Mouse (Mus musculus): Measurements from ENCODE around the gene Trim15.

Trim15 gene

GRCm38 (mm10) chr17:36866719-36867527 lies at the start of gene Trim15:
Gene Trim15 (minus strand): TSS chr17:36867210.
- in situ Hi-C loops (cut with MboI; ENCODE audit: low pct_unique_long_range_greater_than_20kb in 1 of 2, low sequenced_read_pairs in 2 of 2, unreplicated experiment in 1 of 2) = no loop called here

GRCm38 (mm10) chr17:36915076-36915475 lies 48.1 kb upstream of the Trim15 start:
- in situ Hi-C loops (cut with MboI; ENCODE audit: low pct_unique_long_range_greater_than_20kb in 1 of 2, low sequenced_read_pairs in 2 of 2, unreplicated experiment in 1 of 2) = no loop called here

GRCm38 (mm10) chr17:36914108-36914507 lies 47.1 kb upstream of the Trim15 start:
- in situ Hi-C loops (cut with MboI; ENCODE audit: low pct_unique_long_range_greater_than_20kb in 1 of 2, low sequenced_read_pairs in 2 of 2, unreplicated experiment in 1 of 2) = no loop called here

DNA sequence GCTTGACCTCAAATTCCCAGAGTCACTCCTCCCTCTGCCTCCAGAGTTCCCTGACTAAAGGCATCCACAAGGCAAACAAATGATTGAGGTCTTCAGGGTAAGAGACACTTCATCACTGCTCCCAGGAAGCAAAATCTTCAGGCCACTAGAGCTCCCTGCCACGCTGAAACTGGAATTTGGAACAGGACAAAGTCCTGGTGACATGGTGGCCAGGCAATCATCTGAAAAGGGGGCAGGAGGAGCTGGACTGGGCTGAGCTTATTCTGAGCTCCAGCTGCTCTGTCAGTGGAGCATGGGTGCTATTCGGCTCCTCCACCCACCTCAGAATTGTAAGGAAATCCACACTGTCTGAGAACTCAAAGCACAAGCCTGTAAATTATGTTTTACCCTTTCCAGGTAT lies 45.0 kb upstream of the Trim15 start:
- in situ Hi-C loops (cut with MboI; ENCODE audit: low pct_unique_long_range_greater_than_20kb in 1 of 2, low sequenced_read_pairs in 2 of 2, unreplicated experiment in 1 of 2) = no loop called here

DNA sequence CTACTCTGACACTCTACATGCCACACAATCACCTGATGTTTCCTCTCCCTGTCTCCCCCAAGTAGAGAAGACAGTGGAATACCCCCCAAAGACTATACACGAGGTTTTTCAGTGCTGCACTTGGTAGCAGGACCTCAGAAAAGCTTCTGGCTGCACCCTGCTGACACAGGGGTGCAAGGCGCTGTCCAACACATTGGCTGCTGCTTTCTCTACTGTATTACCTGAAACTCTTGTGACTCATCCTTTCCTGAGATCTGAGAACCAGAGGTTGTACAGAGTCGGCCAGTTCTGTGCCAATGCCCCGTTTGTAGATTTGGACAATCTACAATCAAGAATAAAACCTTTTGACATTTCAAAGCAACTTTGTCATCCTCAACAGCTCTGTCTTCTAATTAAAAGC lies 42.8 kb upstream of the Trim15 start:
- in situ Hi-C loops (cut with MboI; ENCODE audit: low pct_unique_long_range_greater_than_20kb in 1 of 2, low sequenced_read_pairs in 2 of 2, unreplicated experiment in 1 of 2) = no loop called here

DNA sequence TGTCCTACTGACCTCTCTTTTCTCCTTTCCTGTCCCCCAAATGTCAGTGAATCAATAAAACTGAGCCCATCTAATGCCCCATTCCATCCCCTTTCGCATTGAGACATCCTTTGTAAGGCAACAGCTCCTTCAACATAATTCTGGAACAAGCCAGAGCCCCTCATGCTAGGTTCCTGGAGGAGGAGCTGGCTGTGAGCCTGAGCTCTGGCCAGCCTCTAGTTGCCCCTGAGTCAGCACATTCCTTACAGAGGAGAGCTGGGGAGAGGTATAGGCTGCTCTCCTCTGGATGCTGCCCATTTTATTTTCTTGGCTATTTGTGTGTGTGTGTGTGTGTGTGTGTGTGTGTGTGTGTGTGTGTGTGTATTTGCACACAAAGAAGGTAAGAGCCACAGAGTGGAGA lies 41.2 kb upstream of the Trim15 start:
- in situ Hi-C loops (cut with MboI; ENCODE audit: low pct_unique_long_range_greater_than_20kb in 1 of 2, low sequenced_read_pairs in 2 of 2, unreplicated experiment in 1 of 2) = no loop called here

- in situ Hi-C loops (cut with MboI; ENCODE audit: low pct_unique_long_range_greater_than_20kb in 1 of 2, low sequenced_read_pairs in 2 of 2, unreplicated experiment in 1 of 2) = no loop called here
These were observed 36.6 kb upstream of the Trim15 start for GRCm38 (mm10) chr17:36903651-36904050.

DNA sequence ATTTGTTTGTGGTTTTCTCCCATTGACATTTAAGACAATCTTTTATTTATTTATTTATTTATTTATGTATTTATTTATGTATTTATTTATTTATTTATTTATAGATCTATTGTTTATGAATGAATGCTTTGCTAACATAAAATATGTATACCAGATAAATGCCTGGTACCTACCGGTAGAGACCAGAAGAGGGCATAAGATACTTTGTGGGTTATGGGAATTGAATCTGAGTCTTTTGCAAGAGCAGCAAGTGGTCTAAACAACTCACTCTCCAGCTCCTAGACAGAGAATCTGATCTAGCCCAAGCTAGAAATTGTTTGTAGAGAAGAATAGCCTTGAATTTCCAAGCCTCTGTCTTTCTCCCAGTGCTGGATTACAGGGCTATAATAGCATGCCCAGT lies 33.7 kb upstream of the Trim15 start:
- in situ Hi-C loops (cut with MboI; ENCODE audit: low pct_unique_long_range_greater_than_20kb in 1 of 2, low sequenced_read_pairs in 2 of 2, unreplicated experiment in 1 of 2) = no loop called here

DNA sequence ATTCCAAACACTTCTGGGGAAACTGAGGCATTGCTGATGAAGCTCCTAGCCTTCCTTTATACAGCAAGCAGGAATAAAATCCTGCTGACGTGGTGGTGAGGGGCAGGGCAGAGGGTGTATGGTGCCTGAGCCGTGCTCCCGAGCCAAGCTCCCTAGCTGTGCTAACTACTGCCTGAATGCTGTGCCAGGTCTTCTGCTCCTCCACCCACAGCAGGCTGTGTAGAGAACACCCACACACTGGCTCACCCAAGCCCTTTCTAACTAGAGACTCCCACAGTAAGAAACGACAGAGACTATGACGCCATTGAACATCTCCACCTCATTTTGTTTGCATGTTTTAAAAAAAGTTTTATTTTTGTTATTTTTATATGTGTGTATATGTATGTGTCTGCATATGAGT lies 33.0 kb upstream of the Trim15 start:
- in situ Hi-C loops (cut with MboI; ENCODE audit: low pct_unique_long_range_greater_than_20kb in 1 of 2, low sequenced_read_pairs in 2 of 2, unreplicated experiment in 1 of 2) = no loop called here

- in situ Hi-C loops (cut with MboI; ENCODE audit: low pct_unique_long_range_greater_than_20kb in 1 of 2, low sequenced_read_pairs in 2 of 2, unreplicated experiment in 1 of 2) = no loop called here
These were observed 32.4 kb upstream of the Trim15 start for GRCm38 (mm10) chr17:36899376-36899775.

DNA sequence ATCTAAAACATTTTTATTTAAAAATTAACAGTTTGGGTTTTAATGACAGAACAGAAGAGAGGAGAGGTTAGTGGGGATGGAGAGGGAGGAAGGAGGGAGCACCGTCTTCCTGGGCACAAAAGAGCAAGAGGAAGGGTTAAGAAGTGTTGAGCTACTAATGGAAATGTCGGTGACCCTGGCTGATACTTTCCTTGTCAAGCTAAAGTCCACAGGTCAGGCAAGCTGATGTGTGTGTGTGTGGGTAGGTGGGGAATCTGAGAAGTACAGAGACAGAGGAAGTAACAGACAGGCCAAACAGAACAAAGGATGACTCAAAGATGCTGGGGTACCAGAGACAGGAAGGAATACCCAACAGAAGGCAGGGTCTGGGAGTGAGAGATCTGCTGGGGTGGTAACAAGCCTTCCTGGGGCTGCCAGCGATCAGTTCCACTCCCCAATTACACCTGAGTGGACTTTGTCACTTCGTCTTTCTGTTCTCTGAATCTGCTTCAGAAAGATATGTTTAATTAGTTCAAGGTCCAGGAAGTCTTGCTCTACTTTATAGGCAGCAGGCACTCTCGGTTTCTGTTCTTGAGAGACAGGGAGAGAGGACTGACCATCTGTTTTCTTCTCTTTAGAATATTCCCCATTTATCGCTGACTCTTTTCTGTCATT lies 30.7 kb upstream of the Trim15 start, which contains the start of gene Trim31:
Gene Trim31, plus strand, starts transcription at position 567 of the 654 bp plus-strand sequence.
- in situ Hi-C loops (cut with MboI; ENCODE audit: low pct_unique_long_range_greater_than_20kb in 1 of 2, low sequenced_read_pairs in 2 of 2, unreplicated experiment in 1 of 2) = no loop called here

DNA sequence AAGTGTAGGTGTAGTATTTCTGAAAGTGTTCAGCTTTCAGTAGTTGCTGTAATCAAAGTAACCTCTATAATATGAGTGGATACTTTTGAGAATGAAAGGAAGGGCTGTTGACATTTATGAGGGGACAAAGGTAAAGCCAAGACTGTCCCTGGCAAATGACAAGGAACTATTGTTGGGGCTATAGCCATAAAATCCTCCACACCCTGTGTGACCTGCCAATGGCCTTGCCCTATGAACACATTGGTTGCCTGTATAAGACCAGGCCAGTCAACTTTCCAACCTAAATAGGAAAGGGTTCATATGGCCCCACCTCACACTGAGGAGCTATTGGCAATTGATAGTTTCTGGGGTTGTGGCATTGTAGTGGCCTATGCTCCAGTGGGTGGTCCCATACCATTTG lies 30.1 kb upstream of the Trim15 start:
- in situ Hi-C loops (cut with MboI; ENCODE audit: low pct_unique_long_range_greater_than_20kb in 1 of 2, low sequenced_read_pairs in 2 of 2, unreplicated experiment in 1 of 2) = no loop called here

GRCm38 (mm10) chr17:36896583-36896982 lies 29.6 kb upstream of the Trim15 start:
- in situ Hi-C loops (cut with MboI; ENCODE audit: low pct_unique_long_range_greater_than_20kb in 1 of 2, low sequenced_read_pairs in 2 of 2, unreplicated experiment in 1 of 2) = no loop called here

DNA sequence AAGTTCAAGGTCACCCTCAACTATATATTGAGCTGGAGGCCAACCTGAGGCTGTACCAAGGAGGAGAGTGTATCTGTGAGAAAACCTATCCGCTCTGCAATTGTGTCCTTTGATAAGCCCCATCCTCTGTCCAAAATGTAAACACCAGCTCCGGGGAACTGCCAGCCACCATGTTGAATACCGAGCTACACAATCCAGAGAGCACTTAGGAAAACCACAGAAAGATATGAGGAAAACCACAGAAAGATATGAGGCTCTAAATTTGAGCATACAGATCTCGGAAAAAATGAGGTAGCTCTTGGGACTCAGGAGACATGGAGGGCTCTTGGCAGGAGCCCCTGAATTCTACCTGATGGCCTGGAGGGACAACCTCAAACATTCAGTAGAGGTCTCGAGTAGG lies 26.4 kb upstream of the Trim15 start:
- in situ Hi-C loops (cut with MboI; ENCODE audit: low pct_unique_long_range_greater_than_20kb in 1 of 2, low sequenced_read_pairs in 2 of 2, unreplicated experiment in 1 of 2) = loop anchor here (5.0 kb wide), 1 partner anchor 309 kb away; the partner anchor contains the start of gene Olfr94 (in 2 of the 2)

DNA sequence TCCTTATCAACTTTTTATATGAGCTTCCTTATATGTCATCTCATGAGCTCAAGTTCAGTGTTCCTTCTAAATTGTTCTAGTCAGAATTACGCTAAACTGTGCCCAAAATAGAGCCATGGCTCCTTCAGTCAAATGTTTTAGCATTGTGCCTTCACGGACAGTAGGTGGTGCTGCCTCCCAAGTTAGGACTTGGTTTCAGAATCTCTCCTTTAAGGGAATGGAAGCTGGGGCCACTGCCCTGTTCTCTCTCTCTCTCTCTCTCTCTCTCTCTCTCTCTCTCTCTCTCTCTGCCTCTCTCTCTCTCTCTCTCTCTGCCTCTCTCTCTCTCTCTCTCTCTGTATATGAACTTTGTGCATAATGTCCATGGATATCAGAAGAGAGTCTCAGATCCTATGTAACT lies 25.4 kb upstream of the Trim15 start:
- in situ Hi-C loops (cut with MboI; ENCODE audit: low pct_unique_long_range_greater_than_20kb in 1 of 2, low sequenced_read_pairs in 2 of 2, unreplicated experiment in 1 of 2) = loop anchor here (5.0 kb wide), 1 partner anchor 310 kb away; the partner anchor contains the start of gene Olfr94 (in 2 of the 2)

GRCm38 (mm10) chr17:36891496-36891895 lies 24.5 kb upstream of the Trim15 start:
- in situ Hi-C loops (cut with MboI; ENCODE audit: low pct_unique_long_range_greater_than_20kb in 1 of 2, low sequenced_read_pairs in 2 of 2, unreplicated experiment in 1 of 2) = loop anchor here (5.0 kb wide), 1 partner anchor 311 kb away; the partner anchor contains the start of gene Olfr94 (in 2 of the 2)

- in situ Hi-C loops (cut with MboI; ENCODE audit: low pct_unique_long_range_greater_than_20kb in 1 of 2, low sequenced_read_pairs in 2 of 2, unreplicated experiment in 1 of 2) = loop anchor here (5.0 kb wide), 1 partner anchor 312 kb away; the partner anchor contains the start of gene Olfr94 (in 2 of the 2)
These were observed 23.3 kb upstream of the Trim15 start, which contains the start of gene Trim40 for GRCm38 (mm10) chr17:36890073-36890903. Gene Trim40 (minus strand): TSS chr17:36890123.

- in situ Hi-C loops (cut with MboI; ENCODE audit: low pct_unique_long_range_greater_than_20kb in 1 of 2, low sequenced_read_pairs in 2 of 2, unreplicated experiment in 1 of 2) = no loop called here
These were observed 18.3 kb upstream of the Trim15 start for GRCm38 (mm10) chr17:36885132-36885790.
